Mouse (Mus musculus) heart, postnatal 10 days (tissue): ENCODE measurements around the gene Psmb3. TPM values are rescaled to one million over a fixed set of nuclear protein-coding genes. Genes with fewer than 3 reads are reported as not detected.

ENCODE experiments used
- DNase-seq, 2 experiments: peaks; one replicate each; pipeline ENCODE4 v3.0.0; 2021
- intact Hi-C: fragments of 180-260 bp; cut with DNase I; formaldehyde crosslinking; loops from one replicate; pipeline ENCODE4 v1.15.1; 2025
- total RNA-seq, 2 experiments: library from RNA; stranded (reverse); gene quantifications; 2 replicates each; pipeline ENCODE4 v1.2.3; 2021

Psmb3 gene
- total RNA-seq, 2 experiments from 2014 or later, result 184 to 186 TPM

GRCm38 (mm10) chr11:97666221-97666620 lies 37.0 kb upstream of the Psmb3 start:
- no peak for DNase-seq
- intact Hi-C loops, result no loop called here

- intact Hi-C loops, result no loop called here
- DNase-seq, result no peak
These were observed 36.4 kb upstream of the Psmb3 start for GRCm38 (mm10) chr11:97666794-97667193.

GRCm38 (mm10) chr11:97668160-97668559 lies 35.0 kb upstream of the Psmb3 start:
- intact Hi-C loops, result no loop called here
- DNase-seq, result no peak

- peak in 1 of 2 experiments; percentile 40 for DNase-seq
- intact Hi-C loops, result no loop called here
These were observed 33.9 kb upstream of the Psmb3 start for GRCm38 (mm10) chr11:97669268-97669667.

GRCm38 (mm10) chr11:97669829-97670228 lies 33.4 kb upstream of the Psmb3 start:
- peak; percentile 90 to 91 for DNase-seq
- intact Hi-C loops, result no loop called here

GRCm38 (mm10) chr11:97670234-97671176 lies 32.7 kb upstream of the Psmb3 start:
- intact Hi-C loops, result no loop called here
- peak; percentile 41 to 60 for DNase-seq

- intact Hi-C loops, result no loop called here
- no peak for DNase-seq
These were observed 32.0 kb upstream of the Psmb3 start for GRCm38 (mm10) chr11:97671177-97671527.

- intact Hi-C loops, result no loop called here
- DNase-seq, result no peak
These were observed 30.1 kb upstream of the Psmb3 start for GRCm38 (mm10) chr11:97673148-97673547.

- no peak for DNase-seq
- intact Hi-C loops, result no loop called here
These were observed 27.0 kb upstream of the Psmb3 start for GRCm38 (mm10) chr11:97676050-97676754.

GRCm38 (mm10) chr11:97677381-97677780 lies 25.8 kb upstream of the Psmb3 start:
- peak in 1 of 2 experiments; percentile 9 for DNase-seq
- intact Hi-C loops, result no loop called here

- intact Hi-C loops, result no loop called here
- DNase-seq, result no peak
These were observed 25.4 kb upstream of the Psmb3 start for GRCm38 (mm10) chr11:97677842-97678241.

GRCm38 (mm10) chr11:97678301-97678700 lies 24.9 kb upstream of the Psmb3 start:
- no peak for DNase-seq
- intact Hi-C loops, result no loop called here

- intact Hi-C loops, result no loop called here
- DNase-seq, result peak; percentile 68 to 75
These were observed 22.8 kb upstream of the Psmb3 start for GRCm38 (mm10) chr11:97680430-97680829.

- no peak for DNase-seq
- intact Hi-C loops, result no loop called here
These were observed 20.6 kb upstream of the Psmb3 start for GRCm38 (mm10) chr11:97682504-97683055.

GRCm38 (mm10) chr11:97684063-97684680 lies 19.0 kb upstream of the Psmb3 start:
- intact Hi-C loops, result no loop called here
- DNase-seq, result no peak

- intact Hi-C loops, result loop anchor here (1.0 kb wide), 1 partner anchor 21 kb away; the partner anchor contains the start of gene Mllt6
- peak; percentile 32 to 41 for DNase-seq
These were observed 18.4 kb upstream of the Psmb3 start for GRCm38 (mm10) chr11:97684766-97685165.

- intact Hi-C loops, result loop anchor here (1.0 kb wide), 1 partner anchor 22 kb away; the partner anchor contains the start of gene Mllt6
- DNase-seq, result peak; percentile 94 to 96
These were observed 17.4 kb upstream of the Psmb3 start, which contains the start of gene Cisd3 for GRCm38 (mm10) chr11:97685613-97686321. Cisd3 (plus strand) TSS chr11:97685826.

GRCm38 (mm10) chr11:97686322-97686908 lies 16.8 kb upstream of the Psmb3 start:
- DNase-seq, result peak; percentile 10 to 29
- intact Hi-C loops, result no loop called here

GRCm38 (mm10) chr11:97687061-97687460 lies 16.1 kb upstream of the Psmb3 start:
- DNase-seq, result peak in 1 of 2 experiments; percentile 12
- intact Hi-C loops, result no loop called here

GRCm38 (mm10) chr11:97689861-97690260 lies 13.3 kb upstream of the Psmb3 start:
- peak; percentile 49 to 80 for DNase-seq
- intact Hi-C loops, result loop anchor here (1.0 kb wide), 2 partner anchors 46 to 58 kb away; no protein-coding TSS in a partner anchor
